Mouse (Mus musculus) embryo, embryonic 10 days (tissue): Measurements from ENCODE around the gene Hectd2.

ENCODE experiments used
- DNase-seq: peaks from one replicate; pipeline ENCODE4 v3.0.0-alpha.2; 2015; ENCODE audit warnings: low spot score

Gene Hectd2

DNA sequence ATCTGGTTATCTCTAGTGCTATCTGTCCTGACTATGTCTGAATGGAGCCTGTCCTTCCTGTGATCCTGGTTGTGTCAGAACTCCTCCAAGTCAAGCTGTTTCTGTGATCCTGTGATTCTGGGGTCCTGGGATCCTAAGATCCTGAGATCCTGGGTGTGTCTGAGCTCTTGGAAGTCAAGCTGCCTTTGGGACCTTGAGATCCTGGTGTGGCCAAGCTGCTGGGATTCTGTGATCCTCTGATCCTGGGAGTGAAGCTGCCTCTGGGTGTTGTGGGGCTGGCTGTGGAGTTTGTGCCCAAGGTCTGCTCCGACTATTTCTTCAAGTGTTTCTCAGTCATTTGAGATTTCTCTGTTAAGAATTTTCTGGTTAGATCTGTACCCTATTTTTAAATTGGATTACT lies 98.2 kb downstream of the Hectd2 start:
- DNase-seq: no peak

DNA sequence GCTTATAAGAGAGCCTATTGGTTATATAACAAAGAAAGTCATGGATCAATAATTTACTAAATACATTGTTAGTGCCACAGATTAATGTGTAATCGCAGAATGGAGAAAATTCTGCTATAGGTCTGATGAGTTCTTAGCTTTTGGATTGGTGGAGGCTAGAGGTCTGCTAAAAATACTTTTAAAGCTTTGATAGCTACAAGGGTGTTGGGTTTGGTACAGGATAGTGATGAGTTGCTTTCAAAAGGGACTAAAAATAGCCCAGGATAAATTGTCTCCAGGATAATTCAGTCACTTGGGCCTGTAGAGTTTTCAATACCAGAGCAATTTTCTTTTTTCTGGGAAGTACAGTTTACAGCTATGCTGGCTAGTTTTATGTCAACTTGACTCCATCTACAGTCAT lies 108.3 kb downstream of the Hectd2 start:
- no peak for DNase-seq

- DNase-seq: no peak
These were observed 109.5 kb downstream of the Hectd2 start for GRCm38 (mm10) chr19:36663918-36664317.

DNA sequence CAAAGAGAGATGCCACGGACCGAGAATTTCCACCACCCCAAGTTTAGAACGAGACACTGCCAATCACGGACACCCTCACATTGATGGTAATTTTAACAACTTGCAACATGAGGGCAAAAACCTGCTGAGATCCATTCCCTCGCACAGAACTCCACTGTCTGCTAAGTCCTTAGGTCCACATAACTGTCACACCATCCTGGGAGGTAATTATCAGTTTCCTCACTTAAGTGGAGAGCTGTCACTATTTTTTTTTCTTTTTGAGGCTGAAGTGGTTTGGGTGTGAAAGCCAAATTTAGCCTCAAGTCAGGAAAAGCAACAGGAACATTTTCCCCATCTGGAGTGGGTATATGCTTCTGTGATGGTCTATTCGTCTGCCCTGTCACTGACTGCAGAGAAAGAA lies 110.0 kb downstream of the Hectd2 start:
- no peak for DNase-seq

DNA sequence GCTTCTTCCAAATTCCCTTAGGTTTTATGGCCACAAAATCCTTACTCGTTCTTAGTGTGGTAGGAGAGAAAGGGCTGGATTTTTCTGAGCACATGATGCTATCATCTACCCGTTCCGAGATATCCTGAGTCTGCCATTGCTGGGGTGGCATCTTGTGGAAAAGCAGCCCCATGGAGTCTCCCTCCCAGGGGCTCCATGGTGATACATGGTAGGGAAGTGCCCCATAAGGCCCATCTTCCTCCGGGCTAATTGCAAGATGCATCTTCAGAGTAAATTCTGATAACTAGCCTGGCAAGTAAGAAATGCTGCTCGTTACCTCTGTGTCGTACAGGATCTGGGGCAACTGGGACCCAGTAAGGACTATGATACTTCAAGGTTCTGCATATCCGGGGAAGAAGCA lies 110.8 kb downstream of the Hectd2 start:
- DNase-seq: no peak

DNA sequence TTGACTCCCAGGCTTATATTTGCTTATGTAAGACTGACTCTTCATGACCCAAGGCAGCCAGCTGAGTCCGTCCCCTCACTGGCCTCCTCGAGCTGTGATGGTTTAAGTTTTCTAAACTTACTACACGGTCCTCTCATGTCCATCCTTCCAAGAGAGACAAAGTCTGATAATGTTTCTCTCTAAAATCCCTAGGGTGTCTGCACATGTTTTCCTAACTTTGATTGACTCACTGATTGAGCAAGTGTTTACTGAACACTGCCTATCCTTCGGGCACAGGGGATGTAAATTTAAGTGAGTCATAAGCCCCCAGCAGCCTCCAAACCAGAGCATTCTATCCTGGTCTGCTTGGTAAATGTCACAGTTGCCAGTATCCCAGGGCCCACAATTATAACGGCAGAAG lies 111.2 kb downstream of the Hectd2 start:
- no peak for DNase-seq

DNA sequence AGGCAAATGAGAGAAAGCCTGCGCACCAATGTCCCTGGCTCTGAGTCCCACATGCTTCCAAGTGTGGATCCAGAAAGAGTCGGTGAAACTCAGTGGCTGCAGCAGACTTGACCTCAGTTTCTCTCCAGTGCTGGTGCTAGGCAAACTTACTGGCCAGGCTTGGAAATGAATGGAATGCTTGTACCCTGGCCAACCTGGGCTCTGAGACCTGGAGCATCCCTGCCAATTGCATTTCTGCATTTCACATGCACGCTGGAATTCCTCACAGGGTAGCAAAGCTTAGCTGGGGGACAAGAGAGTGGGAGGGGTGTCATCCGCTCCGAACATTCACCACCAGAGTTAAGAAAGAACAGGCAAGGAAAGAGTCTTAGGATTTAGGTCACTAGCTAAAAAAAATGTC lies 112.0 kb downstream of the Hectd2 start:
- DNase-seq: no peak

DNA sequence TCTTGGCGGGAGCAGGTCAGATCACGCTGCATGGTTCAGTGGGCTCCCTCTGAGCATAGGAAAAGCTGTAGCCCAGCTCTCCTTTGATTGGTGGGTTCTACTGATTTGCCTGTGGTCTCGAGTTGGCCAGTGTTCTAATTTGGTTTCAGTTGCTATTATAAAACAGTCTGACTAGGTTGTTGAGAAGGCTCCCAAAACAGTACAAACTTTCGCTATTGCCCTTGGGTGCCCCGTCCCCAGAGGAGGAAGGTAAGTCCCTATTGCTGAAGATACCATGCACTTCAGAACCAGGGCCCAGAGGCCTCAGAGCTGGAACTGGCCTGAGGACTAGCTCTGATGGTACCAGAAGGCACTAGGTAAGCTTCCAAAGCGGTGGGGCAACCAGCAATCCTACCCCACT lies 112.9 kb downstream of the Hectd2 start:
- DNase-seq: no peak

DNA sequence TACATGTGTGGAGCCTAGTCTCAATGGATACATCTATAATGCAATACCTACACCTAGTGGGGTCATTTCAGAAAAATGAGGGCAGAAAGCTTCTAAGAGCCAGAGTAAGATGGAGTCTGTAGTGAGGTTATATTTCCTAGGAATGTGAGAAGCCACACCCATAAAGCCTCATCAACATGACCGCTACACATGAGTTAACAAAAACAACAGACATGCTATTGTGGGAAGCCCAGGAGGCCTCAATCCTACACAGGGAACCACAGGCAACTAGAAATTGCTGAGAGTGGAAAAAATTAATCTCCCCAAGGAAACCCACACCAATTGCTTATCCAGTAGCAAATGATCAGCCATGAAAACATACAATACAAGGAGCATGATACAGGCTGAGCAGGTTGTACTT lies 113.7 kb downstream of the Hectd2 start:
- DNase-seq: no peak

DNA sequence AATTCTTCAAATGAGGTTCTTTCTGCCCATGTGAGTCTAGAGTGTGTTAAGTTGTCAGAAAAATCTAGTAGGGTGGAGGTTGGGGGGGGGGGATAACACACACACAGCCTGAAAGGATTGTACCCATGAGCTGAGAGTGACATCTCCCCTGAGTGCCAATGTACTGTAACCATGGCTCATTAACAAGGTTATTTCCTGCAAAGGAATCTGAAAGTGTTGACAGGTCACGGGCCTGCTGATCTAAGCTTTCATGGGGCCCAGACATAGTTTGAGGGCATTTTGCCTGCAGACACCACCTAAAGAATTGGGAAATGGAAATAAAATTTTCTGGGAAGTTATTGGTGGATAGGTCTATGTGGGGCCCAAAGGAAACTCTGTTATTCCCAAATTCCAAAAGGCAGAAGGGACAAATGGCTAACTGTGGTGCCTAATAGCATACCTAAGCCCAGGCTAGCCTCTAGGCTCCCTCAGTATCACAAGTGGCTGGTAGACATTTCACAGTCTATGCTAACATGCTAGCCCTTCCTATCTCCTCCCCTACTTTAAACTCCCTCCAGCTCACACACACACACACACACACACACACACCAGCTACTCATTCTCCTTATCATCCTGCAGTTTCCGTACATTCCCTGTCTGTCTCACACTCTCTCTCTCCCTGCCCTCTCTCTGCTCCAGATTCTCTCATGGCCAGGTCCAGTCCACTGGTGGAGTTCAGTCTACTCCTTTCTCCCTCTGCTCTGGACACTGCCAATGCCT lies 114.6 kb downstream of the Hectd2 start:
- DNase-seq: no peak

DNA sequence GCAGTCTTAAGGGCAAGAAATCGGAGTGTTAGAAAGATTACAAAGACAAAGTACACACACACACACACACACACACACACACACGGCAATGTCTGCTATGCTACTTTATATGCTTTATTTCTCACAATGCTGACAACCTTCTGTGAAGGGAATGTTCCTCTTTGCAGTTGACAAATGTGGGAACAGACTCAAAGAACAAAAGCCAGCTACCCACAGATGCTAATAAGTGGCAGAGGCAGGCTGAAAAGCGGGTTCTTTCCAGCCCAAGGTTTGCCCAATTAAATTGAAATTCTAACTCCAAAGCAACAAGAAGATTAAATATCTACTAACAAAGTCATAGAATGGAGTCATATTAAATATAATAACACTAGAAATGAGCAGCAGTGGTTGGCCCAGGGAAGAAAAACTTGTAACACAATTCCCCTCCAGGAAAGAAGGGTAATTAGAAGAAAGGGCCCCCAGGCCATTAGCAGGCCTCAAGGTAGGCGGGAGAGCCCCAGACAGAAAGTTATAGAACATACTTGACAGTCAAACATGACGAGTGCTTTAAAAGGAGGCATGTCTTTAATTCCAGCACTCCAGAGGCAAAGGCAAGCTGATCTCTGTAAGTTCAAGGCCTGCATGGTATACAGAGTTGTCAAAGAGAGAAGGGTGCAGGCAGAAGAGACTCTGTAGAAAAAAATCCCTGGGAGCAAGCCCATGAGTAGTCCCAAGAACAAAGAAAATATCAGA lies 115.4 kb downstream of the Hectd2 start:
- no peak for DNase-seq
